Mouse (Mus musculus) thymus, postnatal 14 days (tissue): ENCODE measurements at regions not wholly inside any gene's neighbourhood (a gene's known extent, or its start where the extent isn't known, plus 50 kb on each side); places are given as distances from the start of the nearest gene placed in this dataset.

Source experiments
- DNase-seq: peaks from one replicate; pipeline ENCODE4 v3.0.0; 2021

GRCm38 (mm10) chr11:82579841-82580415, 184.2 kb downstream of the Cct6b start:
- DNase-seq: no peak

GRCm38 (mm10) chr11:82576019-82576418, 187.3 kb downstream of the Tmem132e start:
- no peak for DNase-seq

- no peak for DNase-seq
These were observed 184.4 kb downstream of the Tmem132e start for GRCm38 (mm10) chr11:82573126-82573525.

- no peak for DNase-seq
These were observed 182.8 kb downstream of the Tmem132e start for GRCm38 (mm10) chr11:82571525-82571924.

DNA sequence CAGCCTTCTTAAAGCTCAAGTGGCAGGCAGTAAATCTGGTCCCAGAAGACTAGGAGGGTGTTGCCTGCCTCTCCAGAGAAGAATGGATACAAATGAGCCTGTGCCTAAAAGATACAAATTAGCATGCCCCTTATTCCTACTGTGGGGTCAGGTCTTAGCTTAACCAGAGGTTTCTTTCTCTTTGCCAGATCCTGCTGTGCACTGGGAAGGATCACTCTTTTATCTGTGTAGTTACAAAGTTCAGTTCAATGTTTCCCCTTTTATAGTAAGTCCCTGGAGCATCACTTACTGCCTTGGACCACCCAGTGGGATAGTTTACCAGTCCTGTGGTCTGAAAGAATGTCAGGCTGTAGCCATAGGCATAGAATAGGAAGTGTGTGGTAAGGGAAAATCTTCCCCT, 181.1 kb downstream of the Tmem132e start:
- no peak for DNase-seq

GRCm38 (mm10) chr11:82568219-82568676, 179.5 kb downstream of the Tmem132e start:
- no peak for DNase-seq

DNA sequence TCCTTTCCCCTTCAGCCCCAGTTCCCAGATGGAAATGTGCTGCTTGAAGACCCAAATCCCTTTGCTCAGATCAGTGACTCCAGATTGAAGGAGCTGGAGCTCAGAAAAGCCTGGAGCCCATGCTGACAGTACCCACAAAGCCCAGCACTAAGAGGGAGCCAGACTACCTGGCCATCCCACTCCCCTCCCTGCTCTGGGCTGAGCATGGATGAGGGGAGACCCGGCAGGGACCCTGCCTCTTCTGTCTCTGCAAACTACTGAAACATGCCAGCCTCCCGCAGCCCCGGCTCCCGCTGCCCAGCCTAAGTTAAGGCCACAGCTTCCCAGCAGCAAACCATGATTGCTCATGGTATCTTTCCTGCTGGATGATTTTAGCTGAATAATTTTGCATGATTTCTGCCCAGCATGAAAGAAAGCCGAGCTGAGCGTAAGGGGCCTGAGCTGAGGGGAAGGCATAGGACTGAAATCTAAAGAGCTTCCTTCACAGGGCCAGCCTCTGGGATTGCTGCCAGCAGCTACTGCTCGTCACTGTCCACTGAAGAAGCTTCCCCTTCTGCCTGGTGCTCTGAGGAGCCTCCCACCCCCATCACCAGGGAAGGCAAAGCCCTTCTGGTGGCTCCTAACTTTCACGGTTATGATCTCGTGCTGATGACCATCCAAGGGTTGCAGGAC, 178.4 kb downstream of the Tmem132e start:
- no peak for DNase-seq

DNA sequence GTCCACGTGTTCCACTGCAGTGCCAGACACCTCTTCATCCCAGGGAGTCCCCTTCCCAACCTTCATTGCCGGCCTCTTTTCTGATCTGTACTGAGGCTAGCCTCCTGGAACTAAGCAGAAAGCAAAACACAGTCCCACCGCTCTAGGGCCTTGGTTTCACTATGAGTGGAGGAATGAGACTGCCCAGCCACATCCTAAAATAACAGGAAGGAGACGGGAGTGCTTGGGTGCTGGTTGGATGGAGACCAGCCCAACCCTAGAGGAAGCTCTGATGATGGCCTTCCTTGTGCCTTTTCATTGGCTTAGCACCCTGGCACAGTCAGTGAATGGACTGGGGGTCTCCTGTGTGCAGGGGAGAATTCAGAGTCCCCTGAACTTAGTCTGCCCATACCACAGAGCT, 177.4 kb downstream of the Tmem132e start:
- DNase-seq: no peak

- DNase-seq: no peak
These were observed 175.5 kb downstream of the Tmem132e start for GRCm38 (mm10) chr11:82564181-82564580.

- DNase-seq: no peak
These were observed 153.3 kb downstream of the Tmem132e start for GRCm38 (mm10) chr11:82542028-82542427.

- no peak for DNase-seq
These were observed 152.7 kb downstream of the Tmem132e start for GRCm38 (mm10) chr11:82541376-82541775.

DNA sequence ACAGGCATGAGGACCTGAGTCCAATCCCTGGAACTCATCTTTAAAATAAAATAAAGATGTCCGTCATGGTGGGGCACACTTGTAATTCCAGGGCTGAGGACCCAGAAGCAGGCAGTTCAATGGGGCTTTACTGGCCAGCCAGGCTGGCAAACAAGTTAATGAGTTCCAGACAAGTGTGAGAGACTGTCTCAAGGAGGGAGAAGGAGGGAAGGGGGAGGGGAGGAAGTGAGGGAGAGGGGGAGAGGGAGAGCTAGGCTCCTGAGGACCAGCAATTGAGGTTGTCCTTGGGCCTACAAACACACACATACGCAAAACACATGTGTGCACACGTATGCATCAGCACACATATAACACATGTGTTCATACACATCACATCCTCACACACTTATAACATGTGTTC, 149.2 kb downstream of the Tmem132e start:
- no peak for DNase-seq

- no peak for DNase-seq
These were observed 134.6 kb downstream of the Tmem132e start for GRCm38 (mm10) chr11:82523200-82523802.

DNA sequence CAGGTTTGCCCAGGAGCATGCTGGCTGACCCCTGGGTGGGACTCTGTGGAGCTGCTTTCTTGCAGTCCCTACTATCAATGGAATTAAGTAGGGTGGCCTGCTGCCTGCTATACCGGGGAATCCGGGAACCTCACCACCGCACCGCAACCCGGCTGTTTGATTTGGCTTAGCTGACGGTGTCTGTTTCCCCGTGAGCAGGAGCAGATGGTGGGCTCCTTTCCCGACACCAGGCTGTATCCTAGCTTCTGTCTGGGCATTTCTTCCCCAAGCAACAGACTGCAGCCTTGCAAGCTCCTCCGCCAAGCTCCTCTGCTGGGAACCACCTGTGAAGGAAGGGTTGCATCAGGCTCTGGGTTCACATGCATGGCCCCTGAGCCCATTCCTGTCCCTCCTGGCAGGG, 132.7 kb downstream of the Tmem132e start:
- DNase-seq: no peak

DNA sequence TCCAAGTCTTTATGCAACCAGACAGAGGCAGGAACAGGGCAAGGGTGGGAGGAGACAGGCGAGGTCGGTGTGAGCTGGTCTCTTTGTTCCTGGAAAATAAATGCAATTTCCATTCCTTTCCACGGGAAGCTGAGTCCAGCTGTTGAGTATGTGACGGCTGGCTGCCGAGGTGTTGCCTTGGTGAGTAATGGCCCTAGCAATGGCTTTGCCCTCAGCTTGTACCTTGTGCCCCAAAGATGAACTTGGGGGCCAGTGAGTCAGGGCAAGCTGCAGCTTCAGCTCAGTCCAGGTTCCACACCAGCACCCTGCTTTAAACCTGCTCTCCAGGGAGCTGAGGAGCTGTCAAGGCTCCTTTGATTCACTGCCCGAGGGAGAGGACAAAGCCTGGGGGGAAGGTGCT, 130.0 kb downstream of the Tmem132e start:
- no peak for DNase-seq

GRCm38 (mm10) chr11:82514526-82515144, 125.9 kb downstream of the Tmem132e start:
- no peak for DNase-seq

GRCm38 (mm10) chr11:82508564-82508963, 119.9 kb downstream of the Tmem132e start:
- no peak for DNase-seq
